Mouse (Mus musculus) activated CD4-positive, CD25-positive, alpha-beta regulatory T cell, adult 4 months (primary cell): ENCODE data around the gene Pou2f3. TPM values are rescaled to one million over a fixed set of nuclear protein-coding genes. Genes with fewer than 3 reads are reported as not detected.

Source experiments
- ATAC-seq: one replicate; pipeline ENCODE4 v1.8.0; 2017
- polyA plus RNA-seq, 2 experiments: library from polyadenylated mRNA; unstranded; fragments of 100-300 nt; shearing (Covaris generic); gene quantifications; one replicate each; pipeline ENCODE4 v1.2.1; 2017

Gene Pou2f3
- polyA plus RNA-seq, 2 experiments from 2014 or later: not detected

GRCm38 (mm10) chr9:43107187-43107517 lies 103.0 kb downstream of the Pou2f3 start, which contains the start of gene Arhgef12:
Arhgef12 (minus strand) TSS chr9:43107239.
- ATAC-seq: no peak

DNA sequence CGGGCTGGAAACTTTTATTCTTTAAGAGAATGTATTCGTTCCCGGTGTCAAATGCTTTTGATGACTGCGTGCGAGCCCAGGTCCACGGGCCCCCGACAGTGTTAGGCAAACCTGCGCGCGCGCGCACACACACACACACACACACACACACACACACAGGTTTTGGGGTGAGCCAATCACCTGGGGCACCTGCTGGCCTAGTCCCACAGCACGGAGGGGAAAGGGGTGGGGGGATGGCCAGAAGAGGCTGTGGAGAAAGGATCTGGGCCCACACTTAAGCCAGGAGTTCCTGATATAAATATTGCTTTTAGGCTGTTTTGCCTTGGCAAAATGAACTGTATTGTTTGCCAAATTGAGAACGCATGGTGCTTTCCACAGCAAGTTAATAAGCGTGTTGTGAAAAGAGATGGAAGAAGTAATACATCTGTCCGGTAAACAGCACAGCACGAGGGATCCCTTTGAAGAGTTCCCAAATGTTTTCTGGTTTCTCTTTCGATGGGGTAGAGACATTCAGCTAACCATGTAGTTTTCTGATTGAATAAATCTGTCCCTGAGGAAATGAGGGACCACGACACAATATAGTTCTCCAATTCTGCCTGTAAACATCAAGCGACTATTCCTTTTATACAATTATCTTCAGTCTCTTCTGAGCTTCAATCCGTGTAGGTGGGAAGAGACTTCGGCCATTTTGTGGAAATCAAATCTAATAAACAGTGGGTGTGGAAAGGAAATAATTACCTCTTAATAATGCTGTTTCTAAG lies 103.6 kb downstream of the Pou2f3 start:
- peak; percentile 16 for ATAC-seq

DNA sequence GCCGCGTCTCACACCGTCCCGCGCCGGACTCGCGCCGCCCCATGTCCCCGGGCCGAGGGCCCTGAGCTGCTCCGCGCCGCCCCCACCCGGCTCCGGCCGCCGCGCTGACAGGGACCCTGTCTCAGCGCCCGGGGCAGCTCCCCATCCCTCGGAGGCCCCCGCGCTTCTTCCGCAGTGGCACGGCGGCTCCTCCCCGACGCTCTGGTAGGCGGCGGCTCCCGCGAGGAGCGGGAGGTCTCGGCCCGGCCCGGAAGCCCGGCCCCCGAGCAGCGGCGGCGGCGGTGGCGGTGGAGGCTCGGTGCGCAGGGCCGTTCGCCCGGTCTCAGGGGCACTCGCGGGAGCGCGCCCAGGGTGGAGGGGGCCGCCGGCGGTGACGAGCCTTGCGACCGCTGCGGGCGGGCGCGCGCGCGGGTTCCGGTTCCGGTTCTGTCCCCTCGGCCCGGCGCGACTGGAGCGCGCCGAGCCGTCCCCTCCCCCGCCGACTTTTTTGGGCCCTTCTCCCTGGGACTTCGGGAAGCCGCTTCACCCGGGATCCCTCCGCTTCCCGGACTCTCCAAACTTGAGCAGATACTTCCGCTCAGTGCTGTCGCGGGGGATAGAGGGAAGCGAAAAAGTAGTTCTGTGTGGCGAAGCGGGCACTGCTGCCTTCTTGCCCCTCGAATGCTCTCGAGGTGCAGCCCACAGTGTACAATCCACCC lies 104.4 kb downstream of the Pou2f3 start:
- peak; percentile 78 for ATAC-seq

DNA sequence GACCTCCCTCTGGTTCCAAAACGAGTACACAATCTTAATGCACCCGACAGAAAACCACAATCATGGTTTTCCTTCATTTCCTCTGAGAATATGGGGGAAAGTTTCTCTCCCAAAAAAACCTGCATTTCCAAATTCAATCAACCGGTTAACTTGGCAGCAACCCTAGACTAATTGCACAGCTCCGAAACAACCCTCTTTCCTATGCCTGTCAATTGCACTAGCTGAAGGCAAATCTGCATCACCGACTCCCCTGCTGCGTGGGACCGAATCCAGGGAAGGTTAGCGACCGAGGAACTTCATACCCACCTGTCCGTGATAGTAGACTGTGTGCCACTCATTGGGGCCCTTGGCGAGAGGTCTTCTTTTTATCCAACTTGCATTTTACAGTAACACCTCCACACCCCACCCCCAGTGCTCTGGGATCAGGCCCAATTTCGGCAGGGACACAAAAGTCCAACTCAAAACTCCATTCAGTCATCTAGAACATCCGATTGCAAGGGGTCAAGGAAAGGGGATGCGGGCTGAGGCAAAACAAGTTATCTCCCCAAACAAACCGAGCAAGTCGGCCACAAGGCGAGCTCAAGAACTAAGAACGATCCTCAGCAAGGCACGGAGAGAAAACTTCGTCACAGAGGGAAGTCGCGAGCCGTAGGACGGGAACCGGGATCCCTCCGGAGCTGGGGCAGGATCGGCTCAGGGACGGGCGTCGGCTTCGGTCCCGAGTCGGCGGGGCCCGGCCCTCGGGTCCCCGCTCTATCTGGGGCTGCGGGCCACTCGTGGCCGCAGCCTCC lies 105.1 kb downstream of the Pou2f3 start:
- peak; percentile 7 for ATAC-seq

GRCm38 (mm10) chr9:43104526-43104872 lies 105.7 kb downstream of the Pou2f3 start:
- no peak for ATAC-seq

- ATAC-seq: no peak
Measured at GRCm38 (mm10) chr9:43103675-43104299, 106.4 kb downstream of the Pou2f3 start.

GRCm38 (mm10) chr9:43102931-43103330 lies 107.2 kb downstream of the Pou2f3 start:
- no peak for ATAC-seq

DNA sequence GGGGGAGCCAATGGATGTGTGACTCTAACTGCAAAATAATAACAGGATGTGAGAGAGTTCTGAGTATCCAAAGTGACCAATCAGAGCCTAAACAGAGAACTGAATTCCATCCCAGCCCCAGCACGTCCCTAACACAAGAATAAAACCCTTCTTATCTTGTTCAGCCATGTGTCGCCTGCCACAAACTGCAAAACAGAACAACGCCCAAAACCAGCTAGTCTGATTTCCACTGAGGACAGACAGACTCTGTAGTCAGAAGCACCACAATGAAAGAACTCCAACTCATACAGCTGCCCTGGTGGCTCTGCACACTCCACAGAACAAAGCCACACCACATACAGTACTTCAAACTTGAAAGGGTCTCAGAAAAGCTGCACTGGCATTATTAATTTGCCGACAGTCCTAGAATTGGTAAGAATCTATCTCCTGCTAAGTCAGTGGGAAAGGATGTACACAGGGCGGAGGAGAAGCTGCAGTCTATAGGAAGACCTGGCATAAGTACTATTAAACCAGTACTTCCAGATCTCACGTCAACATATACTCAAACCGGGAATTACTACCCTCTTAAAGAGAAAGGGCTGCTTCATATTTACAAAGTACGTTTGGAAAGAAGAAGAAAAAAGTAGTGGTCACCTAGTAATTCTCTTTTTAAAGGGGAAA lies 108.1 kb downstream of the Pou2f3 start:
- ATAC-seq: no peak

DNA sequence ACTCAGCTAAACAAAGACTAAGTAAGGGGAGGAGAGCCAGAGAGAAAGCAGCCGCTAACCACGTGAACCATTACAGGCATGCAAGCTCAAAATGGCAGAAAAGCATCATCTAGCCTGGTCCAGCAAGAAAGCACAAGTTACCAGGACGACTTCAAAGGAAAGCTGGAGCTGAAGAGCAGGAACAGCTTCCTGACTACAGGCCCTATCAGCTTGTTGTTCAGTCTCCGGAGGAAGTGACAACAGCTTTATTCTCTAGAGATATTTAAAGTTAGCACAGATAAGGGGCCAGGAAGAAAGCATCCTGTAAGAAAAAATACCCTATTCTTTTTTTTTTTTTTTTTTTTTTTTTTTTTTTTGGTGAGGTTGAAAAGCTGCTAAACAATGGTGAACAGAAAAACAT lies 111.2 kb downstream of the Pou2f3 start:
- peak; percentile 24 for ATAC-seq

DNA sequence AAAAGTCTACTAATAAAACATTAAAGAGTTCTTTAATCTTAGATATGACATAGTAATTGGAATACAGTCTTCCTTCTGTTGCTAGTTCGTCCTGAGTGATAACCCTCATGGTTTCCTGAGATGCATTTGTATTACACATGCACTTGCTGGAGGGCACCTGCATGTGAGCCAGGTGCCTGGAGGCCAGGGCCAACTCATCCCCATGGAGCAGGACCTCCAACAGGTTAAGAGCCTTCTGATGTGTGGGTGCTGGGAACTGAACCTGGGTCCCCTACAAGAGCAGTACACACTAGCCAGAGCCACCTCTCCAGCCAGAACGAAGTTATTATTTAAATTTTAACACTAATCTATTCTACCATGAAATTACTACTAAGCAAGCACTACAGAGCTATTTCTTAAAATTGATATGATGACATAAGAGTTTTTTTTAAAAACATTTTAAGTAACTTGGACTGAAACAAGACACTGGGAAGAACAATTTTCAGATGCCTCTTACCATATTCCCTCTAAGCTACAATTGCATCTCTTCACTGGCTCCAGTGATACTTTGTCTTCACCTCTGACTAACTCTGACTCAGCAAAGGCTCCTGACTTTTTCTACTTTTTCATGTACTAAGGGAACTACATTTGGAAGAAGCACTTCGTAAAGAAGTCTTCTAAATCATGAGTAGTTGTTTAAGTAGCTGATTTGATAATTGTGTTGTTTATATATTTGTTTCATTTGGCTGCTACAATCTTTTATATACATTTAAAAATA lies 112.2 kb downstream of the Pou2f3 start:
- no peak for ATAC-seq

DNA sequence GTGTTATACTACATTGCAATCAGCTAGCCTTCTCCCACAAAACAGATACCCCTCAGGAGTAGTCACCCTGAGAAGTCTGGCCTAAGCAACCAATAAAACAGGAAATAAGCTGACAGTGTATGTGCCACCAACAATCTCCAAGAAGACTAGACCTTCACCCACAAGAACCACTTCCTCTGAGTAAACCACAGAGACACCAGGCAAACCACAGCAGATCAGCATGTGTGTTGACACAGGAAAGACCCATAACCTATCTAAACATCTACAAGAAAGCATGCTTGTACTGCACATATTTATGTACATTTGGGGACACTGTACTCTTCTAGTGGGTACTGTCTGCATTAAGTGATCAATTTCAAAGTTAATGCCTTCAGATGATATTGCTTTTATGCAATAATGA lies 113.8 kb downstream of the Pou2f3 start:
- ATAC-seq: peak; percentile 77

GRCm38 (mm10) chr9:43094828-43095227 lies 115.3 kb downstream of the Pou2f3 start:
- no peak for ATAC-seq

GRCm38 (mm10) chr9:43093803-43094202 lies 116.4 kb downstream of the Pou2f3 start:
- ATAC-seq: no peak

- ATAC-seq: no peak
Measured at GRCm38 (mm10) chr9:43085686-43086285, 124.4 kb downstream of the Pou2f3 start.

- ATAC-seq: no peak
Measured at GRCm38 (mm10) chr9:43084496-43085362, 125.4 kb downstream of the Pou2f3 start.

DNA sequence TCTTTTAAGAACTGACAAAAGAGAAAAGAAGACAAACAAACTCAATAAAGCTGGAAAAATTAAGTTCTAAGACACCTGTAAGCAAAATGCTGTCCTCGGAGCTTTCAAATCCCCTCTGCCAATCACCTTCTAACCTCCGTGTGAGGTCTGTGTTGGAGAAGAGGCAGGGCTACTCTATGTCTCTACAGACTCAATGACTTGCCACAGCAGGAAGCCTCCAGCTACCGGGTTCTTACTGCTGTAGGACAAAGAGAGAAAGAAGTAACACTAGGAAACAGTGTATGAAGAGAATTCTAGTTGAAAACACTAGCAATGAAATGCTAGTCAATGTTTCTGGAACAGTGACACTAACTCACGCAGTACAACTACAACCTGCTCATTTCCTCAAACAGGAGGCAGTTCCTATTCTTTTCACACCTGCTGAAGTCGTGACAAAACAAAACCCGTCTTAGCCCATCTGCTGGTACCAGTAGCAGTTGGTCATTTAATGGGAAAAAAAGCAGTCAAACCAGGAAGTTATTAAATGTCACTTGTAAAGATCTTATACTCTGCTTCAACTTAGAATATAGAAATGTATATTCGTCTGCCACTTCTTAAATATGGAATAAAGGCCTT lies 126.6 kb downstream of the Pou2f3 start:
- ATAC-seq: no peak

DNA sequence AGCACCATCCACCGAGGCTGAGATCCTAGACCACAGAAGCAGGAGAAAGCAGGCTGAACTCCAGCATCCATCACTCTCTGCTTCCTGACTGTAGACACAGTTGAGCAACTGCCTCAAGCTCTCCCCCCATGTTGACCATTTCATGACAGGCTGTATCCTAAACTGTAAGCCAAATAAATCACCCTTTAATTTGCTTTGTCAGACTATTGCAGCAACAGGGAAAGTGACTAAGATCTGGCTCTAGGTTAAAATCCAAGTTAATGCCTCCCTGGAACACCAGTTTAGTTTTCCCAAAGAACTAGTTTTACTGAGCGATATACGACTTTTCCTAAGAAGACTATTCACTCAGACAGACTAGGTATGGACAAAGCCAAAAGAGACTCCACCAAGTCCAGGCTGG lies 131.5 kb downstream of the Pou2f3 start:
- ATAC-seq: no peak

DNA sequence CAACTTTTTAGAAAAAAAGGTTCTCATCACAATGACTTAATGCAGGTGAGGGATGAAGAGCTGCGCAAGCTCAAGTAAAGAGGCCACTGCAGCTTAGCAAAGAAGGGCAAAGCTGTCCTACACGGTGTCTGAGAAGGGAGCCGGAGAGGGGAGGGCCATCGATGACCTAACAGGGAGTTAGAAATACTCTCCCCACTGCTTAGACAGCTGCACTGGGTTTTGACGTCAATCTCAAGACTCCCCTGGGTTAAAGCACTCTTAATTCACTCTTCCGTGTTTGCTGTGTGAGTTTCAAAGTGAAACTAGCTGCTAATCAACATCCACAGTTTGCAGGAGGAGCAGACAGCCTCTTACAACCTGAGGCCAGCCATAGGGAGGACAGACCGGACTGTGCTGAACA lies 134.0 kb downstream of the Pou2f3 start:
- ATAC-seq: no peak

DNA sequence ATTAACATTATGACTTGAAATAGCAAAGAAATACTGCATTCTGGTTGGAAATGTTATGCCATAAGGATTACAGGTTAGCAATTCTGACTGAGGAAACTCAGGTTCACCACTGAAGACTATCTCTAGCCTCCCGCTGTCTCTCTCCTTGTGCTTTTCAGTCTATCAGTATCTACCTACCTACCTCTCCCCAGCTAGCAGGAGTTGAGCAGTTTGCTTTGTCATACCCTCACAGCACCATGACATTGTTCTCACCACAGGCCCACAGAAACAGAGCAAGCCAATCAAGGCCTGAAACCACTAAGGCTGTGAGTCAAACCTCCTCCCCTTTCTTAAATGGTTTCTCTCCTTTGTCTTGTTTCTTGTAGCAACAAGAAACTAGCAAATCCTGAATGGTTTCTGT lies 135.6 kb downstream of the Pou2f3 start:
- no peak for ATAC-seq
